Mouse (Mus musculus): ENCODE results near the gene Ppm1n.

DNA sequence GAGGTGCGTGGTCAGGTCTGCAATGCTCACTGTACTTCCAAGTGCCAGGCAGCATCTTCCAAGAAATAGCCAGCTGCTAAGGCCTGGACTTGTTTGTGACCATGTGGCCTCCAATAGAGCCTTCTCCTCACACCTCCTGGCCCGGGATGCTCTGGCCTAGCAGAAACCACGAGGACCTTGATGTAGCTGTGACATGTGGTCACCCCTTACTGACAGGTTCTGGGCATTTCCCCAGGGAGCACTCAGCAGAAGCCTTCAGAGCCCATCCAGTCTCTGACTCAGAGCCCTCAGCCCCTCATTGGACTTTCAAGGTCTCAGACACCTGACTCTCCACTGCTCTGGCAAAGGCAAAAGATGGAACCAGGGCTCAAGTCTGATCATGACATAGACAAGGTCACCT lies 34.8 kb downstream of the Ppm1n start:
- TF ChIP-seq CTCF (conservative IDR thresholded peaks at IDR 0.05; ENCODE audit: low read length) (no peak), NANOG (IDR thresholded peaks at IDR 0.05; ENCODE audit: borderline replicate concordance, low read length) (no peak), POU5F1 (IDR thresholded peaks at IDR 0.05; ENCODE audit: borderline replicate concordance, low read length) (no peak)

Data from E14TG2a.4 (cell line).